Mouse (Mus musculus): ENCODE measurements at regions not wholly inside any gene's neighbourhood (a gene's known extent, or its start where the extent isn't known, plus 50 kb on each side); places are given as distances from the start of the nearest gene placed in this dataset.

DNA sequence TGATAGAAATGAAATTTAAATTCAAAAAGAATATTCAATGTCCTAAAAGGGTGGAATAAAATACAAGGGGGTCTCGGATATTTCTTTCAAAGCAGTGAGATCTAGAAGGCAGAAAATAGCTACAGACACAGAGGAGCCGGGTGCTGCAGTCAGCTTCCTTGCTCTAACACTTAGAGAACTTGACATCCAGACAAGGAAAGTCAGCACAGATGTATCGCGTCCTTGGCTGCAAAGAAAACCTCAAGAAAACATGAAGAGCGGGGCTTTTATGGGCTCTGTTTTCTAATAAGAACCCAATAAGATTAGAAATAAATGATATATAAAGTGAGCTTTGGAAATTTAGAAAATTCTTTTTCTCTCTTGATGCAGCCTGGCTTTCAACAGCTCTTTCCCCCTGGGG, 53.1 kb upstream of the Glis3 start:
- H3K36me3 ChIP-seq, result no peaks in the 10 kb centered on the region
- WGBS, result 36% methylated on average over 5 of the region's 5 CpGs
- 0 out of 2 replicates have a peak, but pooled peaks cover 3% of the 10 kb centered on the region for H3K4me1 ChIP-seq (replicated peaks)
- H3K9ac ChIP-seq, result no peak overlapping the region
- no peak overlapping the region for H3K4me3 ChIP-seq
- no peak overlapping the region for H3K4me2 ChIP-seq
- H3K27ac ChIP-seq, result no peak overlapping the region
- no peaks in the 10 kb centered on the region for H3K9me3 ChIP-seq (replicated peaks)
- no peaks in the 10 kb centered on the region for H3K27me3 ChIP-seq
- no peak for ATAC-seq (replicated peaks; ENCODE audit: insufficient number of reproducible peaks, insufficient read depth, low FRiP score, low read depth)

DNA sequence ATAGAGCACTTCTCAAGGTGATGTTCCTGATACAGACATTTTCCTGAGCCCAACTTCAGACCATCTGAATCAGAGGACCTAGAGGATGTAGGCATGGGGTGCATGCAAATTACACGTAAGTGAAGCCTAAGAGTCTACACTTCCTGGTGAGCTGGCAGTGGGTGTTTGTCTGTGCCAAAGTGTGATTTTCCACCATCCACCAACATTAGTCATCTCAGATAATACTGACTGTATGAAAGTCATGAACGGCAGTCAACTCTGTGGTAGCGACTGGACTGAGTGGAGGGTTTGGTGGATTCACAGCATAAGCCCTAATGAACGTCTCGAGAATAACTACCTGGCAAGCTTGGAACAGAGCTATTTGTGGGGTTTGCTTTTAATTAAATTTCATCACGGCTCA, 53.9 kb upstream of the Glis3 start:
- ATAC-seq (replicated peaks; ENCODE audit: insufficient number of reproducible peaks, insufficient read depth, low FRiP score, low read depth), result no peak
- Histone ChIP-seq H3K27ac (no peak overlapping the region), H3K4me3 (no peak overlapping the region), H3K27me3 (no peaks in the 10 kb centered on the region), H3K9me3 (replicated peaks) (no peaks in the 10 kb centered on the region), H3K9ac (no peak overlapping the region), H3K4me1 (replicated peaks) (0 out of 2 replicates have a peak, but pooled peaks cover 3% of the 10 kb centered on the region), H3K36me3 (no peaks in the 10 kb centered on the region), H3K4me2 (no peak overlapping the region)
- 79% methylated on average over 6 of the region's 6 CpGs for WGBS

DNA sequence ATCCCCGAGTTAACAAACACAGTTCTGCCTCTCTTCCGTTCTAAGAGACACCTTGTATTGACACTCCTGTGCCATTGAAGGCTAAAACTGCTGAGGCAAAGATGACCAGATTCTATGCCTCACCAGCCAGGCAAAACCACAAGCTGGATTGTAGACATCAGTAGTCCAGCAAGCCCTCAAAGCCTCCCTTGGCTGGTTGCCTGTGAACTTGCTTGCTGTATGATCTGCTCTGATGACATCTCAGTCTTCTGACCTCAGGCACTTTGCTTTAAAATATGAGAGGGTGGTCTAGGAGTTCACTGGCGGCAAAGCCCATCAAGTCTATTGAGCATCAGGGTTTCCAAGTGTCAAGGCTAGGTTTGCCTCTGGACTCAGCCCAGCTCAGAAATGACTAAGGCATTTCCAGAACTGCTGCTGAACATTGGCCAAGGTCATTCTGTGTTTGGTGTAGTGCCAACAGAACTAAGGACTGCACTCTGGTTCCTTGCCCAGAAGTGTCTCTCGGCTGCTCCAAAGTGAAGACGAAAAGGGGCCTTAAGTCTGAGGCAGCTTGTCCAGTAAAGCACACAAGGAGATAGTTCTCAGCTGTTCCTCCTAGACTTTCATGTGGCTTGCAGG, 63.4 kb upstream of the Glis3 start:
- ATAC-seq (replicated peaks; ENCODE audit: insufficient number of reproducible peaks, insufficient read depth, low FRiP score, low read depth), result peak; percentile 55; the same call in 1 of the 2 replicates
- Histone ChIP-seq H3K9ac (no peak overlapping the region), H3K4me3 (no peak overlapping the region), H3K36me3 (no peaks in the 10 kb centered on the region), H3K27ac (no peak overlapping the region), H3K27me3 (no peaks in the 10 kb centered on the region), H3K4me1 (replicated peaks) (peaks cover 6% of the 10 kb centered on the region), H3K4me2 (no peak overlapping the region), H3K9me3 (replicated peaks) (no peaks in the 10 kb centered on the region)
- 48% methylated on average over 5 of the region's 5 CpGs for WGBS

GRCm38 (mm10) chr19:28745105-28745504, 65.2 kb upstream of the Glis3 start:
- H3K9me3 ChIP-seq (replicated peaks), result no peaks in the 10 kb centered on the region
- ATAC-seq (replicated peaks; ENCODE audit: insufficient number of reproducible peaks, insufficient read depth, low FRiP score, low read depth), result no peak
- no peak overlapping the region for H3K4me2 ChIP-seq

GRCm38 (mm10) chr19:28745534-28745933, 65.7 kb upstream of the Glis3 start:
- 36% methylated on average over 8 of the region's 8 CpGs for WGBS
- Histone ChIP-seq H3K4me3 (no peak overlapping the region), H3K36me3 (no peaks in the 10 kb centered on the region), H3K9me3 (replicated peaks) (no peaks in the 10 kb centered on the region), H3K4me1 (replicated peaks) (peaks cover 6% of the 10 kb centered on the region), H3K27me3 (no peaks in the 10 kb centered on the region), H3K9ac (no peak overlapping the region), H3K4me2 (no peak overlapping the region), H3K27ac (peak overlapping the region; percentile 4; the same call in 1 of the 2 replicates)
- ATAC-seq (replicated peaks; ENCODE audit: insufficient number of reproducible peaks, insufficient read depth, low FRiP score, low read depth), result 0 out of 2 replicates have a peak, but pooled peaks have one; percentile 47

More at GRCm38 (mm10) chr19:28745105-28745504, 65.2 kb upstream of the Glis3 start:
- Histone ChIP-seq H3K9ac (no peak overlapping the region), H3K27ac (no peak overlapping the region), H3K36me3 (no peaks in the 10 kb centered on the region), H3K4me1 (replicated peaks) (peaks cover 6% of the 10 kb centered on the region), H3K4me3 (no peak overlapping the region), H3K27me3 (no peaks in the 10 kb centered on the region)
- 75% methylated on average over 2 of the region's 2 CpGs for WGBS

- no peaks in the 10 kb centered on the region for H3K9me3 ChIP-seq (replicated peaks)
- H3K4me2 ChIP-seq, result no peak overlapping the region
- H3K4me1 ChIP-seq (replicated peaks), result peaks cover 3% of the 10 kb centered on the region; the same call in 1 of the 2 replicates
- H3K36me3 ChIP-seq, result no peaks in the 10 kb centered on the region
- 65% methylated on average over 8 of the region's 8 CpGs for WGBS
- H3K4me3 ChIP-seq, result no peak overlapping the region
- H3K27ac ChIP-seq, result no peak overlapping the region
- no peak for ATAC-seq (replicated peaks; ENCODE audit: insufficient number of reproducible peaks, insufficient read depth, low FRiP score, low read depth)
- no peaks in the 10 kb centered on the region for H3K27me3 ChIP-seq
- no peak overlapping the region for H3K9ac ChIP-seq
Observed at GRCm38 (mm10) chr19:28751091-28751490, 71.2 kb upstream of the Glis3 start.

DNA sequence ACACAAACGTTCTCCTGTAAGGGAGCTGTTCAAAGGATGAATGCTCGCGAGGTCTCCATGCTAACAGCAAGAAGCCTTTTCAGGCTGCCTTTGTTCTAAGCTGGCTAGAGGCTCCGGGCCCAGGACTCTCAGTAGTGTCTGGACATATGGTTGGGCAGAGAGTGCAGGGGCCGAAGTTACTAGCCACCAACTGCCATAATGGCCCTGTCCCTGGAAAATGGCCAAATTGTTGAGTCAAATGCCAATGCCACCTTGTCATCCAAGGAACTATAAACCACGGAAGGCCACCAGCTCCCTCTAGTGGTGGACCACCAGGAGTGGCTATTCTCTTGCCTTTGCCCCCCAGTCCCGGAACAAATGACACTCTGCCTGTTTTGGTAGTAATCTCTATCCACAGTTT, 76.0 kb upstream of the Slc1a1 start:
- Histone ChIP-seq H3K9me3 (replicated peaks) (no peaks in the 10 kb centered on the region), H3K9ac (no peak overlapping the region), H3K4me1 (replicated peaks) (no peaks in the 10 kb centered on the region), H3K27ac (no peak overlapping the region), H3K4me2 (no peak overlapping the region), H3K36me3 (no peaks in the 10 kb centered on the region), H3K27me3 (no peaks in the 10 kb centered on the region), H3K4me3 (no peak overlapping the region)
- WGBS, result 46% methylated on average over 7 of the region's 7 CpGs
- no peak for ATAC-seq (replicated peaks; ENCODE audit: insufficient number of reproducible peaks, insufficient read depth, low FRiP score, low read depth)

DNA sequence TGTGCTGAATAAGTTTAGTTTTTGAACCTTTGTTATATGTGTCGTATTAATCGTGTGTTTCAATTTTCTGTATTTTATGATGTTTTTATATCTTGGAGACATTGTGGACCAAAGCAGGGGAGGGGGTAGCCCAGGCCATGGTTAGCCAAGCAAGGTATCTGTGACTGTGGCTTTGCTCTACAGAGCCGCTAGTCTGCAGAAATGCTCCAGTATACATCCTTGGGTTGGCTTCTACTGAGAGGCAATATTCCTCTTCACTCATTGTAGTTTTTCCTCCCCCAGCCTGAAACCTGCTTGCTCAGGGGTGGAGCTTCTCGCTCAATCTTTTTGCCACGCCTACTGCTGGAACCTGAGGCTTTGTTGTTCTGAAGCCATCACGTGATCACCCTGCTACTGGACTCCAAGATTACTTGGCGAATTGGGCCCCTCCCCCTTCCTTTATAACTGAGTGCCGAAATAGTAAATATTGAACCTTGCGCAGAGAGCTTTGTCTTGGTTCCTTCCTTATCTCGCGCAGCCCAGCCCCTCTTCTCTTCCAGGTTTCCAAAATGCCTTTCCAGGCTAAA, 70.0 kb upstream of the Slc1a1 start:
- Histone ChIP-seq H3K4me1 (replicated peaks) (peaks cover 4% of the 10 kb centered on the region; the same call in 1 of the 2 replicates), H3K27ac (no peak overlapping the region), H3K27me3 (no peaks in the 10 kb centered on the region), H3K4me2 (no peak overlapping the region), H3K9me3 (replicated peaks) (no peaks in the 10 kb centered on the region), H3K4me3 (no peak overlapping the region), H3K36me3 (no peaks in the 10 kb centered on the region), H3K9ac (no peak overlapping the region)
- WGBS, result 73% methylated on average over 11 of the region's 11 CpGs
- ATAC-seq (replicated peaks; ENCODE audit: insufficient number of reproducible peaks, insufficient read depth, low FRiP score, low read depth), result no peak

GRCm38 (mm10) chr19:28768218-28768617, 66.6 kb upstream of the Slc1a1 start:
- Histone ChIP-seq H3K36me3 (no peaks in the 10 kb centered on the region), H3K4me3 (no peak overlapping the region), H3K4me2 (no peak overlapping the region), H3K4me1 (replicated peaks) (peaks cover 4% of the 10 kb centered on the region; the same call in 1 of the 2 replicates), H3K27me3 (no peaks in the 10 kb centered on the region), H3K9me3 (replicated peaks) (no peaks in the 10 kb centered on the region), H3K9ac (no peak overlapping the region), H3K27ac (no peak overlapping the region)
- ATAC-seq (replicated peaks; ENCODE audit: insufficient number of reproducible peaks, insufficient read depth, low FRiP score, low read depth), result no peak
- 38% methylated on average over 5 of the region's 5 CpGs for WGBS

DNA sequence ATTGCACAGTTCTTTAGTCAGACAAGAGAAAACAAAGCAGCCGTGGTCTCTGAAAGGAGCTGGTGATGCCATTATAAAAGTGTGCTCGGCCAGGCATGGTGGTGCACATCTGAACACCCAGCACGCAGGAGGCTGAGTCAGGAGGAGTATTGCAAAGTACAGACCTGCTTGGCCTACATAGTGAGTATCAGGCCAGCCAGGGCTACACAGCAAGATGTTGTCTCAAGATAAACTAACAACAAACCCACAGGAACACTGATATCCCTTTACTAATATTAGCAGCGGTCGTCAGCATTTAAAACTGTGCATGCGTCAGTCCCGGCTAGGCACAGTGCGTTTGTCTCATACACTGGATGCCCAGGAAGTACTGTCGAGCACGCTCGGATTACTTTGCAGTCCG, 64.4 kb upstream of the Slc1a1 start:
- no peaks in the 10 kb centered on the region for H3K27me3 ChIP-seq
- H3K4me3 ChIP-seq, result no peak overlapping the region
- no peaks in the 10 kb centered on the region for H3K9me3 ChIP-seq (replicated peaks)
- no peaks in the 10 kb centered on the region for H3K36me3 ChIP-seq
- WGBS, result 72% methylated on average over 12 of the region's 12 CpGs
- H3K9ac ChIP-seq, result no peak overlapping the region
- peaks cover 4% of the 10 kb centered on the region; the same call in 1 of the 2 replicates for H3K4me1 ChIP-seq (replicated peaks)
- no peak overlapping the region for H3K4me2 ChIP-seq
- H3K27ac ChIP-seq, result no peak overlapping the region
- no peak for ATAC-seq (replicated peaks; ENCODE audit: insufficient number of reproducible peaks, insufficient read depth, low FRiP score, low read depth)

DNA sequence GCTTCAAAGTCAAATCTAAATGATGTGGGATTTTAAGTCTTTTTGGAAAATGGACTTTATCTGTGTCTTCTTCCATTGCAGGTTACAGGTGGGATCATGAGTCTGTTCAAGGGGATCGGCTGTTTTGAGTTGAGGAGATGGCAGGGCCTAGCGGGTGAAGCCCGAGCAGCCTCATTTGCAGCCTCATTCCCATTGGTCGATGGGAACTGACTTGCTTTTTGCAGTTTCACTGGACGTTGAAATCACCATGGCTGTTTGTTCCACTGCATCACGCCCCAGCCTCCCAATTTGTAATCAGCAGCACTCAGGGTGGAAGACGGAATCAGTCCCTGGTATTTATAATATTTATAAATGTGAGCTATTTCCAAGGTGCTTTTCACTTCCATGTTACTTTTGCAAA, 63.0 kb upstream of the Slc1a1 start:
- 40% methylated on average over 7 of the region's 7 CpGs for WGBS
- Histone ChIP-seq H3K4me3 (no peak overlapping the region), H3K27ac (no peak overlapping the region), H3K27me3 (no peaks in the 10 kb centered on the region), H3K9ac (no peak overlapping the region), H3K9me3 (replicated peaks) (no peaks in the 10 kb centered on the region), H3K36me3 (no peaks in the 10 kb centered on the region), H3K4me1 (replicated peaks) (no peaks in the 10 kb centered on the region), H3K4me2 (no peak overlapping the region)
- ATAC-seq (replicated peaks; ENCODE audit: insufficient number of reproducible peaks, insufficient read depth, low FRiP score, low read depth), result no peak
